Mouse (Mus musculus): ENCODE results near the gene Tmem167b. TPM values are rescaled to one million over a fixed set of nuclear protein-coding genes. Genes with fewer than 3 reads are reported as not detected.

The Tmem167b gene
- total and polyA plus RNA-seq, 2 experiments from 2014 or later, result 35.6 to 41.7 TPM

DNA sequence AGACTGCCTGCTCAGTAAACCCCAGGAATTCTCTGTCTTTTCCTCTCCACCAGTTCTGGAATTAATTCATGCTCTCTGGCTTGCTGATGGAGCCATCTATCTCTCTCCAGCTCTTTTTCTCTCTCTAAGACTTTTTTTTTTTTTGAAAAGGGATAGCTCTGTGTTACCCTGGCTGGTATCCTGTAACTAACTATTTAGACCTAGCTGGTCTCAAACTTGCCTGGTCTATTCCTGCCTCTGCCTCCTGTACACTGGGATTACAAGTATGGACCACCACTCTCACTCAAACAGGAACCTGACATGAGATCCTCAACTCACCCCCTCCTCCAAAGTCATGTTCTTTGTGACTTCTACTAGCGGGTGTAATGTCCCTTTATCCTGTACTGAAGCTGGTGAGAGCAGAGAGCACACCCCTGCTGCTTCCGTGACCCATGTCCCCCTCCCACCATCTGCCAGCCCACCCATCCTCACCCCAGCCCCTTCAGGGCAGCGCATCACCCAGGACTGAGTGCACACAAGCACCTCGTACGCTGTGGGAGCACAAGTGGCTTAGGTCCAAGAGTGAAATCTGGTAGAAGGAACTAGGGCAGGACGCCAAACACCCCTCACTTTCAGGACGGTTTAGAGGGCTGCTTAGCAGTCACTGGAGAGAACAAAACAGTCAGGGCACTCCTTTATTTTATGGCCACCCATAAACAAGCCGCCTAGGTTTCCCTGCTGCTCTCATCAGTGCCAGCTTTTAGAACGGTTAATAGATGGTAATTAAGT lies 51.4 kb downstream of the Tmem167b start:
- ATAC-seq (ENCODE audit: low FRiP score), result peak; percentile 54; the same call in 1 of the 2 replicates
- no peaks in the 10 kb centered on the region for H3K4me1 ChIP-seq (ENCODE audit: insufficient read depth, low read length)
- H3K9ac ChIP-seq (replicated peaks; ENCODE audit: low read length, poor library complexity, severe bottlenecking), result no peak overlapping the region
- no peak overlapping the region for H3K4me2 ChIP-seq (ENCODE audit: low read depth, low read length, poor library complexity, severe bottlenecking)
- H3K27me3 ChIP-seq (ENCODE audit: insufficient read depth, low read length), result no peaks in the 10 kb centered on the region
- no peak overlapping the region for H3K4me3 ChIP-seq (ENCODE audit: low read depth, low read length)
- no peaks in the 10 kb centered on the region for H3K9me3 ChIP-seq (ENCODE audit: low read length)
- H3K36me3 ChIP-seq (ENCODE audit: insufficient read depth, low read length), result no peaks in the 10 kb centered on the region
- WGBS, result 17% methylated on average over 9 of the region's 9 CpGs
- H3K27ac ChIP-seq (ENCODE audit: low read depth, low read length), result no peak overlapping the region
- peak; percentile 88 for DNase-seq (ENCODE audit: low spot score)
- TF ChIP-seq CTCF (IDR thresholded peaks at IDR 0.05), result no peak

DNA sequence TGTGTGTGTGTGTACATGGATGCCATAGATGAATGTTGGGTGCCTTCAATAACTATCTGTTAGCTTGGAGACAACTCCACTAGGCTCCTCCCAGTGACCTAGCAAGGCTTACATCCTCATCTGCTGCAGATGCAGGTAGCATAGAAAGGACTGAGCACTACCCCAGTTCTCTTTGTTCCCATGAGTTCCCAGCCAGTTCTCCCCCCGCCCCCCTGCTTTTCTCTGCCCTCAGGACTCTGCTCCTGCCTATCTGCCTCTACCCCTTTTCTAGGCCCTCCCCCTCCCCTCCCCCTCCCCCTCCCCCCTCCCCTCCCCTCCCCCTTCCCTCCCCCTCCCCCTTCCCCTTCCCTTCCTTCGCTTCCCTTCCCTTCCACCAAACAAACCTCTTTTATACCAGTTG lies 52.1 kb downstream of the Tmem167b start:
- H3K27me3 ChIP-seq (ENCODE audit: insufficient read depth, low read length), result no peaks in the 10 kb centered on the region
- 38% methylated on average over 1 of the region's 2 CpGs for WGBS
- DNase-seq (ENCODE audit: low spot score), result no peak

DNA sequence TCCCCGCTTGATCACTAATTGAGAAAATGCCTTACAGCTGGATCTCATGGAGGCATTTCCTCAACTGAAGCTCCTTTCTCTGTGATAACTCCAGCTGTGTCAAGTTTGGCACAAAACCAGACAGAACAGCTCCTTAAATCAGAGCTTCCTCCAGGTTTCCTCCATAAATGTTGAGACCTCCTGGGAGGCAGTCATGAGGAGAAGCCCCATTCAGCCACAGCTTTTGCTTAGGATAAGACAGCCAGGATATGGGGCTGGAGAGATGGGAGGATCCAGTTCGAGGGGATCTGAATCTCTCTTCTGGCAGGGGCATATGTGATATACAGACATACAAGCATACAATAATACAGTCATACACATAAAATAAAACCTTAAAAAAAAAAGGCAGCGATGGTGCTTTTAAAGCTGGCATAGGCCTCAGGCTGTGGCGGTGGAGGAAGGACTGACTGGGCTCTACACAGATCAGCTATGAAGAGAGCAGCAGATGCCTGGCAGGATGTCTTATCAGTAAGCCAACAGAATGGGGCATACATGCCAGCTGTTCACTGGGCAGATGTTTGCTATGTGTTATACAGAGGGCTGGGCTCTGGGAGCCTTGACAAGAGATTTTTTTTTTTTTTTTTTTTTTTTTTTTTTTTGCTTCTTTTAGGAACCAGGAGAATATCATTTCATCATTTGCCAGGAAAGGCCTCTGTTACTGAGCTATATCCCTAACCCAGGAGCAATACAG lies 53.4 kb downstream of the Tmem167b start:
- no peaks in the 10 kb centered on the region for H3K36me3 ChIP-seq (ENCODE audit: insufficient read depth, low read length)
- H3K4me3 ChIP-seq (ENCODE audit: low read depth, low read length), result no peak overlapping the region
- no peak overlapping the region for H3K9ac ChIP-seq (replicated peaks; ENCODE audit: low read length, poor library complexity, severe bottlenecking)
- H3K9me3 ChIP-seq (ENCODE audit: low read length), result no peaks in the 10 kb centered on the region
- ATAC-seq (ENCODE audit: low FRiP score) (no peak), DNase-seq (ENCODE audit: low spot score) (peak; percentile 49)
- 76% methylated on average over 4 of the region's 4 CpGs for WGBS
- H3K27me3 ChIP-seq (ENCODE audit: insufficient read depth, low read length), result no peaks in the 10 kb centered on the region
- no peak overlapping the region for H3K4me2 ChIP-seq (ENCODE audit: low read depth, low read length, poor library complexity, severe bottlenecking)
- no peak overlapping the region for H3K27ac ChIP-seq (ENCODE audit: low read depth, low read length)
- no peaks in the 10 kb centered on the region for H3K4me1 ChIP-seq (ENCODE audit: insufficient read depth, low read length)
- no peak for TF ChIP-seq CTCF (IDR thresholded peaks at IDR 0.05)

More for the DNA sequence above, 52.1 kb downstream of the Tmem167b start:
- Histone ChIP-seq H3K36me3 (ENCODE audit: insufficient read depth, low read length) (no peaks in the 10 kb centered on the region), H3K4me3 (ENCODE audit: low read depth, low read length) (no peak overlapping the region), H3K4me1 (ENCODE audit: insufficient read depth, low read length) (no peaks in the 10 kb centered on the region), H3K27ac (ENCODE audit: low read depth, low read length) (no peak overlapping the region), H3K9ac (replicated peaks; ENCODE audit: low read length, poor library complexity, severe bottlenecking) (no peak overlapping the region), H3K4me2 (ENCODE audit: low read depth, low read length, poor library complexity, severe bottlenecking) (no peak overlapping the region), H3K9me3 (ENCODE audit: low read length) (no peaks in the 10 kb centered on the region)
- no peak for ATAC-seq (ENCODE audit: low FRiP score)
- no peak for TF ChIP-seq CTCF (IDR thresholded peaks at IDR 0.05)

Small RNAs within 50 kb of the gene (microRNA-seq; reads per million reads assigned to microRNA genes)
- not detected for gene Gm22860 (ENCODE audit: borderline number of aligned reads)

Other genes starting within 250 kb of the Tmem167b start
- not detected in 2 replicates for gene Mybphl, start 197.6 kb downstream of the Tmem167b start, total RNA-seq (2014; rRNA removed)
- 0.13 TPM in 1 of 2 replicates, not detected in the other for gene Mybphl, start 197.6 kb downstream of the Tmem167b start, polyA plus RNA-seq (2015; fragmentation: Nextera tagmentation; extraction: Ambion mirVana)
- 4.8 and 5.6 TPM in 2 replicates for gene Psrc1, start 178.6 kb downstream of the Tmem167b start, total RNA-seq (2014; rRNA removed)
- 1.8 and 3.2 TPM in 2 replicates for gene Psrc1, start 178.6 kb downstream of the Tmem167b start, polyA plus RNA-seq (2015; fragmentation: Nextera tagmentation; extraction: Ambion mirVana)
- 68.5 and 83.4 TPM in 2 replicates for gene Celsr2, start 146.9 kb downstream of the Tmem167b start, total RNA-seq (2014; rRNA removed)
- gene Celsr2, start 146.9 kb downstream of the Tmem167b start, polyA plus RNA-seq (2015; fragmentation: Nextera tagmentation; extraction: Ambion mirVana), result 19.0 and 24.4 TPM in 2 replicates
- gene Sars, start 117.3 kb downstream of the Tmem167b start, total RNA-seq (2014; rRNA removed), result 160 and 163 TPM in 2 replicates
- gene Sars, start 117.3 kb downstream of the Tmem167b start, polyA plus RNA-seq (2015; fragmentation: Nextera tagmentation; extraction: Ambion mirVana), result 223 and 225 TPM in 2 replicates
- gene 1700013F07Rik, start 28.3 kb downstream of the Tmem167b start, total RNA-seq (2014; rRNA removed), result 2.4 and 3.4 TPM in 2 replicates
- 3.8 and 4.4 TPM in 2 replicates for gene 1700013F07Rik, start 28.3 kb downstream of the Tmem167b start, polyA plus RNA-seq (2015; fragmentation: Nextera tagmentation; extraction: Ambion mirVana)
- 10.1 and 16.1 TPM in 2 replicates for gene 5330417C22Rik, start 25.9 kb downstream of the Tmem167b start, total RNA-seq (2014; rRNA removed)
- gene 5330417C22Rik, start 25.9 kb downstream of the Tmem167b start, polyA plus RNA-seq (2015; fragmentation: Nextera tagmentation; extraction: Ambion mirVana), result 19.8 and 22.9 TPM in 2 replicates
- 7.0 and 11.3 TPM in 2 replicates for gene Taf13, start 9.2 kb upstream of the Tmem167b start, total RNA-seq (2014; rRNA removed)
- 43.2 and 44.1 TPM in 2 replicates for gene Taf13, start 9.2 kb upstream of the Tmem167b start, polyA plus RNA-seq (2015; fragmentation: Nextera tagmentation; extraction: Ambion mirVana)
- gene Wdr47, start 28.8 kb upstream of the Tmem167b start, total RNA-seq (2014; rRNA removed), result 77.6 and 84.9 TPM in 2 replicates
- 80.1 and 86.0 TPM in 2 replicates for gene Wdr47, start 28.8 kb upstream of the Tmem167b start, polyA plus RNA-seq (2015; fragmentation: Nextera tagmentation; extraction: Ambion mirVana)
- gene Clcc1, start 91.4 kb upstream of the Tmem167b start, total RNA-seq (2014; rRNA removed), result 39.6 and 55.3 TPM in 2 replicates
- 49.4 and 50.6 TPM in 2 replicates for gene Clcc1, start 91.4 kb upstream of the Tmem167b start, polyA plus RNA-seq (2015; fragmentation: Nextera tagmentation; extraction: Ambion mirVana)
- gene Gpsm2, start 159.8 kb upstream of the Tmem167b start, total RNA-seq (2014; rRNA removed), result 8.6 and 10.6 TPM in 2 replicates
- gene Gpsm2, start 159.8 kb upstream of the Tmem167b start, polyA plus RNA-seq (2015; fragmentation: Nextera tagmentation; extraction: Ambion mirVana), result 12.7 and 13.3 TPM in 2 replicates
- not detected in 2 replicates for gene Aknad1, start 177.2 kb upstream of the Tmem167b start, total RNA-seq (2014; rRNA removed)
- not detected in 2 replicates for gene Aknad1, start 177.2 kb upstream of the Tmem167b start, polyA plus RNA-seq (2015; fragmentation: Nextera tagmentation; extraction: Ambion mirVana)

Measured in midbrain, postnatal 0 days (tissue).